Mouse (Mus musculus): Measurements from ENCODE around the gene Zer1. TPM values are rescaled to one million over a fixed set of nuclear protein-coding genes. Genes with fewer than 3 reads are reported as not detected.
"Not testable (repeated sequence)": the region's sequence is repeated elsewhere in the genome, so short reads cannot be mapped to it uniquely, and the experiment has no call there.

Zer1 gene
- total RNA-seq, 2 experiments from 2014 or later: 19.9 to 21.7 TPM

DNA sequence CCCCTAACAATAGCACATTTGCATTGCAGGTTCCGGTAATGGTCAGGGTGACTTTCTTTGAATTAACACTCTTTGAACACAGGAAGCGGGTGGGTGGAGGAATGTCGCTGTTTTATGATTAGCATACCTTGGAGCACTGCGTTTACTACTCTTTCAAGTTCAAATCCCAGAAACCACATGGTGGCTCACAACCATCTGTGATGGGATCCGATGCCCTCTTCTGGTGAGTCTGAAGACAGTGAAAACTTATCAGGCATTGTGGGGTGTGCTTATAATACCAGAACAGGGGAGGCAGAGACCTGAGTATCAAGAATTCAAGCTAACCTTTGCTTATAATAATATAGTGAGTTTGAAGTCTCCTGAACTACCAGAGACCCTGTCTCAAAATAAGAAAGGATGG is 6.9 kb upstream of the Zer1 start:
- not testable (repeated sequence) for DNase-seq

DNA sequence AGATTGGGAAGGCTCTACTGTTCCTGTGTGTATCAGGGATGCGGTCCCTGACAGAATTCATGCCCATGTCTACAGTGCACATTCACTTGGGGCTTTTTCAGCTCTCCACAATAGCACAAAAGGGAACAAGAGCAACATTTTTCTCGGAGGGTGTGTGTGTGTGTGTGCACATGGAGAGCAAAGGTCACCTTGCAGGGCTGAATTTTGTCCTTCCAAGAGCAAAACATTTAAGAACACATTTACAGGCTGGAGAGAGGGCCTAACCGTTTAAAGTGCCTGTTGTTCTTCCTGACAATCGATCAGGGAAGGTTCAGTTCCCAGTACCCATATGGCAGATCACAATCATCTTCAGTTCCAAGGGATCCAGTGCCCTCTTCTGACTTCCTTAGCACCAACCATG is 5.8 kb upstream of the Zer1 start:
- intact Hi-C loops (cut with DNase I): no loop called here
- no peak for DNase-seq

More for the DNA sequence above, 6.9 kb upstream of the Zer1 start:
- intact Hi-C loops (cut with DNase I): not testable (repeated sequence)

DNA sequence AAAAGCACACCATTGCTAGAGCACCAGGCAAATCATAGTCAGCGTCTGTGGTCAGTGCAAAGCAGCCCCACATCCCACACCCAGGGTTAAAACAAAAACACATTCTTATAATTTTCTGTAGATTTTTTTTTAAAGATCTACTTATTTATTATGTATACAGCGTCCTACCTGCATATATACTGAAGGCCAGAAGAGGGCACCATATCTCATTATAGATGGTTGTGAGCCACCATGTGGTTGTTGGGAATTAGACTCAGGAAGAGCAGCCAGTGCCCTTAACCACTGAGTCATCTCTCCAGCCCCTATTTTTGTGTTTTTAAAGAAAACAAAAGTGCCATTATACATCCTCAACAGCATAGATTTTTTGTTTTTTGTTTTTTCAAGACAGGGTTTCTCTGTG is 4.4 kb upstream of the Zer1 start:
- intact Hi-C loops (cut with DNase I): loop anchor here (2.0 kb wide), 1 partner anchor 30 kb away; no protein-coding TSS in a partner anchor
- DNase-seq: no peak

DNA sequence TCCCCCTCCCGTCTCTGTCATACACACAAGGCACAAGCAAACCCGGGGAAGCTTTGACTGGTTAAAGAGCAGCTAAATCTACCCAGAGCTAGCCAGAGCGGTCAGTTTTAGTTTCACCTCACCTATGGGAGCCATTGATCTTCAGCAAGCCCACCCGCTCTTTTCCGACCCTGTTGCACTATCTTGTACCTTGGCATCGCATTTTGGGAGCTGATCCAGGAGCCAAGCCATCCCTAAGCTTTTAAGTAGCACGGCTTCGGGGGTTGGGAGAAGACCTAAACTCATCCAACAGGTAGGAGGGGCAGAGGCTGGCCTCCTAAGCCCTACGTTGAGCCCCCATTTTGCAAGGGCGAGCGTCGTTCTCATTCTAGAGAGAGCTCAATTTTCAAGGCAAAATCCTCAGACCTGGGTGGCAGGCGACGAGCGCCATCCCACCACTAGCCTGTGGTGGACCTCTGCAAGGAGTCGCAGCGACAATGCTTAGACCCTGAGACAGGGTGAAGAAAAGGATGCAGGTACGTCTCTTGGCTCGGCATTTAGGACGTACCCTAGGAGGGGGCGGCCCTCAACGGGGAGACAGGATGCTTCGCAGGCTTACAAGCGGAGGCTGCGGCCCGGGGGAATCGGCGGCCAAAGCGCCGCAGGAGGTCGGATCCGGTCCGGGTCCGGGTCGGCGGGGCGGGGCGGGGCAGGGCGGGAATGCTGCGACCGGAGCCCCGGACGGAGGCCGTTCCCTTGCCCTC is 485 bp downstream of the Zer1 start:
- DNase-seq: no peak
- intact Hi-C loops (cut with DNase I): no loop called here

DNA sequence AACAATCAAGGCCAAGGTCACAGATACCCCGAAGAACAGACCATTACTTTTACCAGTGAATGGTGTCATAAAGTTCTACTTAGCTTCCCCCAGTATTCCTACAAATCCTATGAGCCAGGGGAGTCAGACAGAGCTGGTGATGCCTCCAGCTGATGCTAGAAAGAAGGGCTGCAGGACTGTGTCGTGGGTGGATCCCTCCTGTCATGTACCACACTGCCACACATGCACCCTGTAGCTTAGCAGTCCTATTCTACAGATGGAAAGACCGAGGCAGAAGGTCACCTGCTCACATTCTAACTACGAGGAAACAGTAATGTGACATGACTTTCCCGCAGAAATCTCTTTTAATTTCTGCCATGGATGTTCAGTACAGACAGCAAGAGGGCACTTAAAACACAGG is 1.6 kb downstream of the Zer1 start:
- intact Hi-C loops (cut with DNase I): no loop called here
- no peak for DNase-seq

DNA sequence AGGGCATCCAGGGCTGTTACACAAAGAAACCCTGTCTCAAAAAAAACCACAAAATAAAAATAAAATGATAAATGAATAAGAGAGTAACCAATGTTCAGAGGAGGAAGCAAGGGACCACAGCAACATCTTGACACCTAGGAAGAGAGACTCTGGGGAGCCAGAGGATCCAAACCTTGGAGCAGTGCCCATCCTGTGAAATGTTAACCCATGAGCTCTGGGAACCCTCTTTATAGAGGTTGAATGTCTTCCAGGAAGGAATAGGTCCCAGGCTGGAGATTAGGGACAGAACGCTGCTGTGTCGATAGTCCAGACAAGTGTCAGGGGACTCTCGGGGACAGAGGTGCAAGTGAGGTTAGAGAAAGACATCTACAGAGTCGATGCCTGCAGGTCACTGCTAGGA is 4.1 kb downstream of the Zer1 start:
- intact Hi-C loops (cut with DNase I): no loop called here
- DNase-seq: no peak

DNA sequence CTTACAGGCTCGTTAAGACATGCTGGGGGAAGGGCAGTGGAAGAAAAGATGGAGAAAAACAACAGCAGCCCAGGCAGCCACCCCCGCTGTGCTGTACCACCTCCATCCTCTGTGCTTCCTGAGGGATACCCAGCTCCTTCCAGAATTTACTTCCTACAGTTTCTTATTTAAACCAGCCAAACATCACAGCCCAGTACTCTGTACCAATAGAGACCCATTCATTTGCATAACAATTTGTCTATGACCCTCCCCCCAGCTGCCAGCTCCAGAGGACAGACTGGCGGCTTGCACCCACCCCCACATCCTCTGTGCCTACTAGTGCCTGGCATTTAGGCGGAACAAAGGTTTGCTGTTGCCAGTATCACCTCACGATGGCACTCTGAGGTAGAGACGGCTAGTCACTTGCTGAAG is 4.7 kb downstream of the Zer1 start:
- intact Hi-C loops (cut with DNase I): no loop called here

DNA sequence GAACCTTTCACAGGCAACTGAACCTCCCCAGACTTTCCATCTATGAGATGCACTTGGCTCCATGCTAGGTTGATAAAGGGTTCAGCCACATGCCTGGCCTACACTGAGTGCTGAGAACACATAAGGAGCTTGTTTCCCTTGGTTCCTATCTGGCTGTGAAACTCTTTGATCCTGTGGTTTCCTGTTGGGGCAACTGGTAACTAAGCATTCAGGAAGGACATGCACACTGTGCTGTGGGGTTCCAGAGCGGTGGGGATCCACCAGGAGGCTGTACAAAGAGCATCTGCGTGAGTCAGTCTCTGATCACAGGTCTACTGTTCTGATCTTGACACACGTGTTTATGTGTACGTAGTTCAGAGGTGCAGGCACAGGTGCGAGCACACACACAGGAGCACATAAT is 11.8 kb downstream of the Zer1 start:
- intact Hi-C loops (cut with DNase I): no loop called here
- DNase-seq: no peak

More for the DNA sequence above, 4.7 kb downstream of the Zer1 start:
- no peak for DNase-seq

DNA sequence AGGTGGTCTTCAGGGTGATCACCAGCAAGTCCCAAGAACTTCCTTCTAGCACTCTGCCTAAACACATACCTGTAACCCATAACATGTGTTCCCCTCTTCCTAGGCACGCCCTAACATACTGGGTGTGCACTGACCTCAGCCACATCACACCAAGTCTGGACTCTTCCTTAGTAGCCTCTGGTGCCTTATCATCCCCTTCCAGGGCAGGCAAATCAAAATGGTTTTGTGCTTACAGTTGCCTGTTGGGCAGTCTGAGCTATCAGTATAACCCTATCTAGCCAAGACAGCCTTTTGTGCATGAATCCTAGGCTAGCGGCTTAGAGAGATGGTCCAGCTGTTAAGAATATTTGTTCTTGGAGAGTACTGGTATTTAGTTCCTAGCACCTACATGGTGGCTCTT is 12.9 kb downstream of the Zer1 start:
- DNase-seq: no peak
- intact Hi-C loops (cut with DNase I): no loop called here

DNA sequence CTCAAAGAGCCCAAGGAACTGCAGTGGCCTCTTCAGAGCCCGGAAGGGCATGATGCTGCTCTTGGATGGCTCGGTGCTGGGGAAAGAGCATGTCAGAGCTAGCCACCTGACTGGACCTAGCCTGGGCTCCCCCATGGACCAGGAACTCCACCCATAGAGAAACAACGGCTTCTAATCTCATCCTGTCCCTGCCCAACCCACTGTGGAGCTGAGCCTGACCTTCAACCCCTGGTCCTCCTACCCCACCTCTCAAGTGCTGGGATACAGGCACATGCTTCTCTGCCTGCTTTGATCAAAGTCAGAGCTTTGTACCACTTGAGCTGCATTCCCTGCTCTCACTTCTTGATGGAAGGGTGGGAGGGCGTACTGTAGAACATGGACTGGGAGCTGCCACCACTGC is 16.1 kb downstream of the Zer1 start:
- DNase-seq: no peak
- intact Hi-C loops (cut with DNase I): loop anchor here (10.0 kb wide), 1 partner anchor 167 kb away; no protein-coding TSS in a partner anchor

DNA sequence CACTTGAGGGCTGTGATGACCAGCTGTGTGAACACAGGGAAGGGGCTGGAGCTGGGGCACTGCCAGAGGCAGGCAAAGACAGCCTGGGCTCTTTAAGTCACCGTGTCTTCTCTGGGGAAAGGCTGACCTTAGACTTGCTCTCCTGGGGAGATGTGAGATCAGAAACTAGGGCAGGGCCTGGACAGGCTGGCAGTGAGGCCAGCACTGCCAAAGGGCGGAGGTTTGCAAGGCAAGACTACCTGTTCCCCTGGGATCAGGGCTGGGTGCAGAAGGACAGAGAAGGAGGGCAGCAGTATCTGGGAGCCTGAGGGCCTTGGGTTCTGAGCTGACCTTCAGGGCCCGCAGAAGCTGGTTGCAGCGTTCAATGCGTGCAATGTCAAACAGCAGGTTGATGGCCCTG is 16.7 kb downstream of the Zer1 start:
- no peak for DNase-seq
- intact Hi-C loops (cut with DNase I): loop anchor here (10.0 kb wide), 1 partner anchor 167 kb away; no protein-coding TSS in a partner anchor

DNA sequence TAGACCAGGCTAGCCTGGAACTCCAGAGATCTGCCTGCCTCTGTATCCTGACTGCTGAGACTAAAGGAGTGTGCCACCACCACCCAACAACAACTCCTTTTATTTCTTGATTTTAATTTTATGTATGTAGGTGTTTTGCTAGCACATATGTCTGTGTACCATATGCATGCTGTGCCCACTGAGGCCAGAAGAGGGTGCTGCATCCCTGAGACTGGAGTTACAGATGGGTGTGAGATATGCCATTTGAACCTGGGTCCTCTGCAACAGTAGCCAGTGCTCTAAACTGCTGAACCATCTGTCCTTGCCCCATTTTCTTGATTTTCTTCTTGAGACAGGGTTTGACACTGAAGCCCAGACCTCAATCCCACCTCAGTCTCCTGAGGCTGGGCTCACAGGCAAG is 18.0 kb downstream of the Zer1 start:
- DNase-seq: no peak
- intact Hi-C loops (cut with DNase I): loop anchor here (10.0 kb wide), 1 partner anchor 168 kb away; no protein-coding TSS in a partner anchor

DNA sequence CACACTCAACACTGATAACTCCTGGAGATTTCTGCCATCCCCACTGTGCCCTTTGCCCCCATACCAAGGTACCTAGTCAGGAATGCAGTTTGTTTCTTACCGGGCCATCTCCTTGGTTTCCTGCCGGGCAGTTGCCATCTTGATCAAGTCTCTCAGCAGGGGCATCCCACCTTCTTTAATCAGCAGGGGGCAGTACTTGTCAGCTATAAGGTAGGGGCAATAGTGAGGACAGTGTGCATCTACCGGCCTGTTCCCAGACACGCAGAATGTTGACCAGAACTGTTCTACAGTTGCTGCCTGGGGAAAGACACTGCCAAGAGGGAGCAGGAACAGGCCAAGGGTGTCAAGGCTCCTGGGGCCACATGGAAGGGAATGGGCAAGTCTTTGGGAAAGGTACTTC is 24.2 kb downstream of the Zer1 start:
- no peak for DNase-seq
- intact Hi-C loops (cut with DNase I): loop anchor here (10.0 kb wide), 1 partner anchor 175 kb away; no protein-coding TSS in a partner anchor

DNA sequence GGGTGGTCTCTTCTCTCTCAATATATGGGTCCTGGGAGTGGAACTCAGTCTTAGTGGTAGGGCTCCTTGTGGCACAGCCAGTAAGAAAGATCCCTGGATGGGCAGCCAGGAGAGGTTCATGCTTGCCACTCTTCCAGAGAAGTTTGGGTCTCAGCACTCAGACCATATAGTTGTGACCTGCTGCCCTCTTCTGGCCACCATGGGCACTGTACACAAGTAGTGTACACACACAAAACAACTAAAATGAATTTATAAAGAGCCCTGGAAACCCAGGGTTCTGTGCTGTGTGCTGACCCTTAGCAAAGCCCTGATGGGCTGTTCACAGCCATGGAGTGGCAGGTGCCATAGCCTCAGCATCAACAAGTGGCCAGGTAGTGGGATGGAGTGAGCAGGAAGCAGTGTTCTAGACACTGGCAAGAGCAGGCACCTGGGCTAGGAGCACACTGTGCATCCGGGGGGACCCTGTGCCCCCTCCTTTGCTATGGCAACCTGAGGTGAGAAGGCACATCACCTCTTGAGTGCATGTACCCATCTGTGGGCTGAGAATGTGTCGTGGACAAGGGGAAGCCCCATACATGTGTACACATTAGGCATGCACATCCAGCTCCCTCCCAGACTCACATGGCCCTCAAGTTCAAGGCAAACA is 28.4 kb downstream of the Zer1 start:
- intact Hi-C loops (cut with DNase I): loop anchor here (2.0 kb wide), 1 partner anchor 53 kb away; no protein-coding TSS in a partner anchor
- peak in 1 of 2 experiments; percentile 34 for DNase-seq

DNA sequence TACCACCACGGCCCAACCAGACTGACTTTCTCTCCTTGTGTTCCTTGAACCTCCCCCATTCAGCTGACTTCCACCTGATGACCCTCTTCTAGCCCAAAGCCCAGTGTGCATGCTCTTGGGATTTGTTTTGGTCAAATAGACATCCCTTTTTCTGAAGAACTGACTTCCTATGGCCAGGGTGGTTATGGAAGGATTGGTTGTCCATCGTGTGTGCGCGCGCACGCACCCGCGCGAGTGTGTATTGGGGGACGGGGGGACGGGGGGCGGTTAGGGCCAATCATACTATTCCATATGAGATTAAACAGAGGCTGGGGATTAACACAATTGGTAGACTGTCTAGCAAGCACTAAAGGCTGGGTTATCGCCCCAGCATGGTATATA is 30.2 kb downstream of the Zer1 start:
- no peak for DNase-seq
- intact Hi-C loops (cut with DNase I): no loop called here

DNA sequence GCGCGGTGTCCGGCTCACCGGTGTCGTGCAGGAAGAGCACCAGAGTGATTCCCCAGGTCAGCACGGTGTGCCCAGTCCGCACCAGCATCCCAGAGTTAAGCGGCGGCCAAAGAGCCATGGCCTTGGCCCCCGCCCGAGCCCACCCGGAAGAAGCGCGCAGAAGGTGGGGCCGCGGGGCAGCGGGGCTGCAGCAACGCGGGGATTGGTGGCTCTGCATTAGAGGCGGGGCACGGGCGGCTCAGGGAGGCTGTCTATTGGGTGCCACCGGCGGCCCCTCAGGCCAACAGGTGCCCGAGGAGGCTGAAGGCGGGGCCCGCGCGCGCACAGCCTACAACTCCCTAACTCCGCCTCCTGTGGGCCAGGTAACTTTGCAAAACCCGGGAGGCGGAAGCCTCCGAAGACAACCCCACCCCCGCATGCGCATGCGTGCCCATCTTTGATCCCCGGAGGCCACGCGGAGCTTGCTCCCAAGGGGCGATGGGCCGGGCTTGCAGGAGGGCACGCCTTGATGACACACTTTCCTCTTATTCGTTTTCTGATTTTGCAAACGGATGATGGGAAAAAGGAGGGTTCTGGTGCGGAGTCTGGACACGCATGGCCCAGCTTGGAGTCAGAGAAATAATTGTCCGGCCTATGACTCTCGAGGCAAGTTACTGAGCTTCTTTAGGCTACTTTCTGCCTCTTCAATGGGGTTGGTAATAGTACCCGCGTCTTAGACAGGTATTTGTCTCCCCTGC is 30.7 kb downstream of the Zer1 start, which contains the start of gene Zdhhc12:
Gene Zdhhc12 (minus strand): TSS at position 178 of the 737 bp plus-strand sequence.
- DNase-seq: peak; percentile 85 to 89
- intact Hi-C loops (cut with DNase I): no loop called here

DNA sequence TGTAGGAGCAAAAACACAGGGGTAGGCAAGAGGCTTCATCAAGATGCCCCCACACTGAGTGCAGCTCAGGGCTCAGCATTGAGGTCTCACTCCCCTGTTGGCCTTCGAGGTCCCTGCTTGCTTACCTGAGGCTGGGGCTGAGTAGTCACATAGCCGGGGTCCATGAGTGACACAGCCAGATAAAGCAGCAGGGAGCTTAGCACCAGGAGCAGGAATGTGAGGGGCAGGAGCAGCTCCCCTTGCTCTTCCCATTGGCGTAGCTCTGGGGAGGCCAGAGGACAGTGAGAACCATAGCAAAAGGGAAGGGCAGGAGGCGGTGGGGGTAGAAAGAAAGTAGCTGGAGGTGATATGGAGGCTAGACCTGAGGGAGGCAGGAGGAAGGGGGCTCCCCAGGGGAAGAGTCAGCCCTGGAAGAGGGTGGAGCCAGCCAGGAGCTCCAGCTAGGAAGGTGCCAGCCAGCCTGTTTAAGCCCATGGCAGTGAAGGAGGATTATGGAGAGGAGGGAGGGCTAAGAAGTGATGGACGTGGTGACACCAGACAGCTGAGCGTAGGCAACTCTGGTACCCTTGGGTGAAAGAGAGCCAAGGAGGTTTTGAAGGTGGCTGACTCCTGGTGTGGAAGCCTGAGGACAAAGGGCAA is 32.0 kb downstream of the Zer1 start:
- intact Hi-C loops (cut with DNase I): no loop called here
- DNase-seq: no peak

DNA sequence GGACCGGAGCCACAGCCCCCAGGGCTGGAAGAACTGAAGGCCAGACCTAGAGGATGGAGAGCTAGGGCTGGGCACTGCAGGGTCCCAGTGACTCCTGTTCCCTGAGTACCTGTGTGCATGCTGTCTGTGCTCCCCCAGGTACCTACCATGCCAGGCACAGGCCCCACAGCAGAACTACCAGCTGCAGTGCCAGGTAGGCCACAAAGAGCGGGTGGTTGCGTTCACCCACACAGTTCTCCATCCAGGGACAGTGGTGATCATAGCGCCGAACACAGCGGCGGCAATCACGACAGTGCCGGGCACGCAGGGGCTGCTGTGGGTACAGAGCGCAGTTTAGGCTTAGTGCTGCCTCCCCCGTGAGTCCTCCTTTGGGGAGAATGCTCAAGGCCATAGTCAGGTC is 32.9 kb downstream of the Zer1 start:
- DNase-seq: no peak
- intact Hi-C loops (cut with DNase I): no loop called here

DNA sequence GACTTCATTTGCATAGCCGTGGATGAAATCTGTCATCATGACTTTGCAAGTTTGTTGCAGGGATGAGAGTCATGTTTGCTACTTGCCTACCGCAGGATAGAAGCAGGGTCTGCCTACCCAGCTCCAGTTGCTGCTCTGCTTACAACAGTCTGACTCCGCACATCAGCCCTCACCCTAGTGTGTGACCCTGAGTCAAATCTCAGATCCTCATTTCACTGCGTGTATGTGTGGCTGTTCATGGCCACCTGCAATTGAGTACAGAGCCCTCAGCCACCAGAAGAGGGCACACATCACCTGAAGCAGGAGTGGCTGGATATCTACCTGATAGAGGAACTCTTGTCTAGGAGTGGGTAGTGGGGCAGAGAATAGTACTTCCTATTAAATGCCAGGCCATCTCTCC is 37.1 kb downstream of the Zer1 start:
- intact Hi-C loops (cut with DNase I): no loop called here
- DNase-seq: no peak

DNA sequence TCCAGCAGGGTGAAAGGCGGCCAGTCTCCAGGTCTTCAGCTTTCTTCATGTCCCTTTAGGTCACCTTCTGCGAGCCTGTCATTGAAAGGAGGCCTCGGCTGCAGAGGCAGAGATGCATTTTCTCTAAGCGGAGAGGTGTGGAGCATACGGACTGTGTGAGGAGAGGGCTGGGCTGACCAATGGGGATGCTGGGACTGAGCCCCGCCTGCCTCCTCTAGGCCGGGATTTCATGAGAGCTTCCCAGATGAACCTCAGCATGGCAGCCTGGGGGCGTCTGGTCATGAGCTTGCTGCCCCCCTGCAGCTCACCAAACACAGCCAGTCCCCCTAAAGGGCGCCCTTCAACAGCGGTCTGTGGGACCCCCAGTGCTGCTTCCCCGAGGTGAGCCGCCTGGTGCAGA is 39.8 kb downstream of the Zer1 start:
- intact Hi-C loops (cut with DNase I): no loop called here

DNA sequence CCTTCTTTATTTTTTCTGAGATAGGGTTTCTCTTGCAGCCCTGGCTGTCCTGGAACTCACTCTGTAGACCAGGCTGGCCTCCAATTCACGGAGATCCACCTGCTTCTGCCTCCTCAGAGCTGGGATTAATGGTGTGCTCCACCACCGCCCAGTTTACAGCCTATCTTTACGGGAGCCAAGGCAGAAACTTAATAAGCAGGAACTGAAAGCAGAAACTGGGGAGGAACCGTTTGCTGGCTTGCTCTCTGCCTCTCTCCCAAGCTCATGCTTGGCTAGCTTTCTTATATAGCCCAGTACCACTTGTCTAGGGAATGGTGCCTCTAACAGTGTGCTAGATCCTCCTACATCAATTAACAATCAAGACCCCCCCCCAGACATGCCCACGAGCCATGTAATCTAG is 40.3 kb downstream of the Zer1 start:
- intact Hi-C loops (cut with DNase I): no loop called here
- DNase-seq: no peak

More for the DNA sequence above, 39.8 kb downstream of the Zer1 start:
- DNase-seq: no peak

Data from gastrocnemius, postnatal 36 days (tissue).